In genomic region chr4:57730801-57731598, GRCm38 (mm10) we compare ENCODE assay signal across 13 mouse cellular contexts. TPM values are rescaled to one million over a fixed set of nuclear protein-coding genes. Genes with fewer than 3 reads are reported as not detected.
DNase-seq lines count a peak whose midpoint lies in the region; ATAC-seq and TF ChIP-seq lines count a peak whose summit lies in the region.
"Had no signal": no experiment of that assay in that cellular context is flagged by ENCODE, and none has a peak within 500 bp of the region (broad histone marks: within the 10 kb centered on the region; RNA-seq: fewer than 3 reads in every experiment).

No protein-coding gene starts in this region.

- H3K27me3 ChIP-seq in C2C12 (ENCODE audit: control insufficient read depth, insufficient read depth, insufficient read length) (no peaks in the 10 kb centered on the region), myocyte (ENCODE audit: control insufficient read depth, insufficient read depth, insufficient read length) (no peaks in the 10 kb centered on the region)
- H3K27me3 ChIP-seq: embryonic facial prominence, embryonic 15.5 days; liver, embryonic 12.5 days had no signal

- DNase-seq in kidney, postnatal 36 days: peak; percentile 47 to 52
- DNase-seq in kidney, postnatal 14 days: no peak
- DNase-seq in NIH3T3 (ENCODE audit: low read depth): peak; percentile 58
- no peak for DNase-seq in liver
- DNase-seq in embryo, embryonic 9.5 days (ENCODE audit: extremely low spot score): no peak
- DNase-seq: cerebellum, postnatal 10 days; kidney, adult 11 months had no signal

- ATAC-seq in frontal cortex, adult (ENCODE audit: low TSS enrichment): no peak
- ATAC-seq: liver, embryonic 12.5 days had no signal

- H3K79me2 ChIP-seq in C2C12 (ENCODE audit: control insufficient read depth, insufficient read depth): no peaks in the 10 kb centered on the region
- H3K79me2 ChIP-seq in myocyte (ENCODE audit: control insufficient read depth, insufficient read depth): no peaks in the 10 kb centered on the region

- H3ac ChIP-seq in C2C12 (ENCODE audit: control insufficient read depth, insufficient read length, low read depth) (peak overlapping the region; percentile 0), myocyte (ENCODE audit: control insufficient read depth, insufficient read length) (no peak overlapping the region)

- no peak overlapping the region for H3K4me3 ChIP-seq in C2C12 (ENCODE audit: insufficient read depth, poor library complexity, severe bottlenecking)
- no peak overlapping the region for H3K4me3 ChIP-seq in myocyte
- H3K4me3 ChIP-seq: embryonic facial prominence, embryonic 15.5 days; liver, embryonic 12.5 days had no signal

- H3K4me2 ChIP-seq in myocyte (ENCODE audit: low read depth): peak overlapping the region; percentile 50
- H3K4me2 ChIP-seq: embryonic facial prominence, embryonic 15.5 days; liver, embryonic 12.5 days; midbrain, embryonic 11.5 days had no signal

- no peaks in the 10 kb centered on the region for H3K36me3 ChIP-seq in C2C12 (ENCODE audit: control insufficient read depth, insufficient read depth)
- H3K36me3 ChIP-seq in myocyte (ENCODE audit: control insufficient read depth, insufficient read depth): no peaks in the 10 kb centered on the region
- H3K36me3 ChIP-seq: embryonic facial prominence, embryonic 15.5 days; liver, embryonic 12.5 days had no signal

- no peak for TF ChIP-seq CTCF in C2C12 (IDR thresholded peaks at IDR 0.05; ENCODE audit: control insufficient read depth, insufficient read depth, insufficient read length)

- no peak for TF ChIP-seq POLR2A in myocyte (IDR thresholded peaks at IDR 0.05; ENCODE audit: insufficient read length, low read depth)

- H3K79me3 ChIP-seq in C2C12 (ENCODE audit: low read depth): no peaks in the 10 kb centered on the region

TF ChIP-seq in C2C12, 6 proteins besides CTCF, POLR2A, EP300 and RAD21:
- TF ChIP-seq MAX (IDR thresholded peaks at IDR 0.05): peak; percentile 75
- no peak for TF ChIP-seq MYOD1 (IDR thresholded peaks at IDR 0.05; ENCODE audit: control insufficient read depth, insufficient read length, low read depth)
- TF ChIP-seq CEBPB (IDR thresholded peaks at IDR 0.05; ENCODE audit: low read depth): peak; percentile 36
- no peak for TF ChIP-seq FOSL1 (IDR thresholded peaks at IDR 0.05; ENCODE audit: insufficient read depth, low read length, poor library complexity, severe bottlenecking)
- TF ChIP-seq MYOG (IDR thresholded peaks at IDR 0.05; ENCODE audit: control insufficient read depth, extremely low read depth, insufficient read length): no peak
- peak; percentile 61 for TF ChIP-seq USF1 (IDR thresholded peaks at IDR 0.05; ENCODE audit: low read depth)

TF ChIP-seq in myocyte, 11 proteins besides CTCF, POLR2A, EP300 and RAD21:
- TF ChIP-seq USF1 (IDR thresholded peaks at IDR 0.05; ENCODE audit: low read depth) (peak; percentile 8), MYOD1 (IDR thresholded peaks at IDR 0.05; ENCODE audit: control insufficient read depth in 1 of 3, insufficient read length in 2 of 3, low read depth in 2 of 3) (no peak), POLR2AphosphoS2 (IDR thresholded peaks at IDR 0.05; ENCODE audit: insufficient read length, low read depth) (peak; percentile 17)
TF ChIP-seq in myocyte: peak in this region for 2.

RNA-seq across cellular contexts. Expression of gene Akap2, which starts 13.5 kb away (rescaled TPM):
- polyA plus RNA-seq in C2C12 (2012; fragmentation: generic; extraction: Trizol) (37.0 TPM), myocyte (2012; fragmentation: generic; extraction: Trizol) (19.3 TPM)

Comparison
In these comparisons a context has a peak if more than half of its experiments do, and no peak if none do; other contexts are left out.
1. DNase-seq: peak in kidney, postnatal 36 days (2 of 2) and NIH3T3 (single experiment); none in kidney, postnatal 14 days (single experiment), liver (single experiment) and embryo, embryonic 9.5 days (single experiment).